Mouse (Mus musculus): ENCODE data around the gene Specc1. TPM values are rescaled to one million over a fixed set of nuclear protein-coding genes. Genes with fewer than 3 reads are reported as not detected.

Specc1 gene
- total and polyA plus RNA-seq, 3 experiments = 2.5 to 5.8 TPM; not detected in 1

- Histone ChIP-seq H3K9me3 (replicated peaks; ENCODE audit: insufficient read depth, low read length) (no peaks in the 10 kb centered on the region), H3K9ac (ENCODE audit: control insufficient read depth, low read depth, low read length, poor library complexity, severe bottlenecking) (no peak overlapping the region), H3K79me2 (ENCODE audit: control insufficient read depth, insufficient read depth, low read length, poor library complexity) (no peaks in the 10 kb centered on the region), H3K27ac (ENCODE audit: control insufficient read depth, low read depth, low read length) (no peak overlapping the region), H3K27me3 (ENCODE audit: control insufficient read depth in 1 of 2, insufficient read depth in 2 of 2, low read length in 2 of 2) (no peaks in the 10 kb centered on the region), H3K4me1 (ENCODE audit: control insufficient read depth in 1 of 2, insufficient read depth in 2 of 2, low read length in 2 of 2) (peaks cover 0 to 11% of the 10 kb centered on the region in 2 experiments; a peak in 1 of 4 replicates), H3K4me3 (ENCODE audit: control insufficient read depth in 1 of 2, insufficient read depth in 1 of 2, low read depth in 2 of 2, low read length in 2 of 2) (no peak overlapping the region), H3K36me3 (ENCODE audit: control insufficient read depth in 1 of 2, insufficient read depth in 2 of 2, low read length in 2 of 2) (peaks cover 0 to 2% of the 10 kb centered on the region in 2 experiments; a peak in 1 of 4 replicates)
- no peak for DNase-seq (ENCODE audit: low read depth, low spot score)
- TF ChIP-seq HCFC1 (IDR thresholded peaks at IDR 0.05; ENCODE audit: low read depth, low read length) (no peak), E2F4 (IDR thresholded peaks at IDR 0.05; ENCODE audit: borderline replicate concordance, low read depth, low read length) (no peak), MYB (IDR thresholded peaks at IDR 0.05; ENCODE audit: low read depth, low read length) (no peak), USF1 (IDR thresholded peaks at IDR 0.05; ENCODE audit: low read depth, low read length) (no peak), EP300 (IDR thresholded peaks at IDR 0.05; ENCODE audit: low read depth in 1 of 2, low read length in 2 of 2) (no peak), TCF12 (IDR thresholded peaks at IDR 0.05; ENCODE audit: low read depth, low read length) (no peak), MAZ (IDR thresholded peaks at IDR 0.05; ENCODE audit: low read depth, low read length) (no peak), GABPA (IDR thresholded peaks at IDR 0.05; ENCODE audit: low read depth, low read length) (no peak), POLR2A (IDR thresholded peaks at IDR 0.05; ENCODE audit: control insufficient read depth in 1 of 2, insufficient read depth in 1 of 2, low read depth in 1 of 2, low read length in 2 of 2, poor library complexity in 1 of 2) (no peak), CHD2 (IDR thresholded peaks at IDR 0.05; ENCODE audit: low read length) (no peak), ZC3H11A (IDR thresholded peaks at IDR 0.05; ENCODE audit: low read depth, low read length) (no peak), TAL1 (IDR thresholded peaks at IDR 0.05; ENCODE audit: low read length) (no peak), ZKSCAN1 (IDR thresholded peaks at IDR 0.05; ENCODE audit: low read depth, low read length) (no peak), TBP (IDR thresholded peaks at IDR 0.05; ENCODE audit: low read depth, low read length) (no peak), NRF1 (IDR thresholded peaks at IDR 0.05; ENCODE audit: insufficient read depth, low read depth, low read length, poor library complexity, severe bottlenecking) (no peak), SMC3 (IDR thresholded peaks at IDR 0.05; ENCODE audit: low read depth, low read length) (no peak), ZMIZ1 (IDR thresholded peaks at IDR 0.05; ENCODE audit: low read depth, low read length) (no peak), POLR2AphosphoS2 (IDR thresholded peaks at IDR 0.05; ENCODE audit: low read length) (no peak)
Measured at GRCm38 (mm10) chr11:62020898-62021297, 64.3 kb downstream of the Specc1 start.

GRCm38 (mm10) chr11:62022105-62022504 is 65.5 kb downstream of the Specc1 start:
- no peaks in the 10 kb centered on the region for H3K79me2 ChIP-seq (ENCODE audit: control insufficient read depth, insufficient read depth, low read length, poor library complexity)
- no peaks in the 10 kb centered on the region for H3K9me3 ChIP-seq (replicated peaks; ENCODE audit: insufficient read depth, low read length)
- H3K4me3 ChIP-seq (ENCODE audit: control insufficient read depth in 1 of 2, insufficient read depth in 1 of 2, low read depth in 2 of 2, low read length in 2 of 2) = no peak overlapping the region
- TF ChIP-seq TCF12 (IDR thresholded peaks at IDR 0.05; ENCODE audit: low read depth, low read length) (peak; percentile 39; the same call in 1 of the 2 replicates), USF2 (IDR thresholded peaks at IDR 0.05; ENCODE audit: borderline replicate concordance in 1 of 2, insufficient read depth in 1 of 2, low read depth in 1 of 2, low read length in 2 of 2) (no peak), SMC3 (IDR thresholded peaks at IDR 0.05; ENCODE audit: low read depth, low read length) (no peak), POLR2AphosphoS2 (IDR thresholded peaks at IDR 0.05; ENCODE audit: low read length) (no peak), EP300 (IDR thresholded peaks at IDR 0.05; ENCODE audit: low read depth in 1 of 2, low read length in 2 of 2) (peak in 1 of 2 experiments; percentile 35; a peak in 1 of 4 replicates), POLR2AphosphoS5 (IDR thresholded peaks at IDR 0.05; ENCODE audit: borderline replicate concordance, low read depth, low read length) (no peak), GATA1 (IDR thresholded peaks at IDR 0.05; ENCODE audit: low read depth, low read length) (no peak), GABPA (IDR thresholded peaks at IDR 0.05; ENCODE audit: low read depth, low read length) (no peak), ZMIZ1 (IDR thresholded peaks at IDR 0.05; ENCODE audit: low read depth, low read length) (no peak)
- peak; percentile 50 for DNase-seq (ENCODE audit: low read depth, low spot score)
- H3K4me1 ChIP-seq (ENCODE audit: control insufficient read depth in 1 of 2, insufficient read depth in 2 of 2, low read length in 2 of 2) = peaks cover 11 to 23% of the 10 kb centered on the region in 2 experiments
- no peaks in the 10 kb centered on the region for H3K27me3 ChIP-seq (ENCODE audit: control insufficient read depth in 1 of 2, insufficient read depth in 2 of 2, low read length in 2 of 2)
- peaks cover 0 to 13% of the 10 kb centered on the region in 2 experiments; a peak in 2 of 4 replicates for H3K36me3 ChIP-seq (ENCODE audit: control insufficient read depth in 1 of 2, insufficient read depth in 2 of 2, low read length in 2 of 2)
- no peak overlapping the region for H3K27ac ChIP-seq (ENCODE audit: control insufficient read depth, low read depth, low read length)
- H3K9ac ChIP-seq (ENCODE audit: control insufficient read depth, low read depth, low read length, poor library complexity, severe bottlenecking) = no peak overlapping the region
